Mouse (Mus musculus): ENCODE data around the gene P2ry14. TPM values are rescaled to one million over a fixed set of nuclear protein-coding genes. Genes with fewer than 3 reads are reported as not detected.
"Not testable (repeated sequence)": the region's sequence is repeated elsewhere in the genome, so short reads cannot be mapped to it uniquely, and the experiment has no call there.

P2ry14 gene
- polyA plus RNA-seq, 1 experiment from 2014 or later, result 2.3 TPM

DNA sequence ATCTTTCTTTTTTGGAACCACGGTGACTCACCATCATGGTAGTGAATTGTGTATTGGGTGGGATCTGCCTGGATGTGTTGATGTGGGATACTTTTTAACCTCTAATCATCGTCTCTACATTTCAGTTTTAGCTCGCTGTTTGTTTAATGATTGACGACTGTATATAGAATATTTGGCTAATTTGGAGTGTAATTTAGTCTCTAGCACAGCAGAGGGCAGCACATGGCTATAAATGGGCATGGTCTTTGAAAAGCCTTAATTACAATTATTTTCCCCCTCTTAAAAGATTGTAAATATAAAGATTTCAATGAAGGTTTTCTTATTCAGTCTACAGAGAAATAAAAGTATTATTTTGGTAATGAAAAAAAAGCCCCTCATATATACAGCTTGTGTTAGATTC lies 76.1 kb downstream of the P2ry14 start:
- Histone ChIP-seq H3K4me1 (ENCODE audit: control insufficient read depth, insufficient read depth, low read length) (peaks cover 9% of the 10 kb centered on the region; the same call in 1 of the 2 replicates), H3K9me3 (ENCODE audit: control insufficient read depth, low read length) (no peaks in the 10 kb centered on the region), H3K27ac (ENCODE audit: low read depth, low read length) (no peak overlapping the region), H3K4me2 (replicated peaks; ENCODE audit: low read depth, low read length) (no peak overlapping the region), H3K27me3 (ENCODE audit: control insufficient read depth, insufficient read depth, low read length) (no peaks in the 10 kb centered on the region), H3K4me3 (ENCODE audit: low read length) (no peak overlapping the region), H3K36me3 (ENCODE audit: control insufficient read depth, insufficient read depth, low read length) (no peaks in the 10 kb centered on the region), H3K9ac (ENCODE audit: low read depth, low read length) (no peak overlapping the region)
- ATAC-seq (ENCODE audit: low FRiP score, low TSS enrichment), result no peak
- 58% methylated on average over 4 of the region's 4 CpGs for WGBS

GRCm38 (mm10) chr3:59069071-59069470 lies 84.3 kb downstream of the P2ry14 start:
- WGBS, result 79% methylated on average over 1 of the region's 1 CpGs
- H3K4me3 ChIP-seq (ENCODE audit: low read length); H3K36me3 ChIP-seq (ENCODE audit: control insufficient read depth, insufficient read depth, low read length); ATAC-seq (ENCODE audit: low FRiP score, low TSS enrichment); H3K9me3 ChIP-seq (ENCODE audit: control insufficient read depth, low read length); H3K4me1 ChIP-seq (ENCODE audit: control insufficient read depth, insufficient read depth, low read length); H3K27ac ChIP-seq (ENCODE audit: low read depth, low read length); H3K27me3 ChIP-seq (ENCODE audit: control insufficient read depth, insufficient read depth, low read length); H3K4me2 ChIP-seq (replicated peaks; ENCODE audit: low read depth, low read length); H3K9ac ChIP-seq (ENCODE audit: low read depth, low read length): not testable (repeated sequence)

- no peaks in the 10 kb centered on the region for H3K36me3 ChIP-seq (ENCODE audit: control insufficient read depth, insufficient read depth, low read length)
- no peaks in the 10 kb centered on the region for H3K27me3 ChIP-seq (ENCODE audit: control insufficient read depth, insufficient read depth, low read length)
- WGBS, result 65% methylated on average over 8 of the region's 8 CpGs
- H3K4me1 ChIP-seq (ENCODE audit: control insufficient read depth, insufficient read depth, low read length), result no peaks in the 10 kb centered on the region
- no peak overlapping the region for H3K4me3 ChIP-seq (ENCODE audit: low read length)
- no peak for ATAC-seq (ENCODE audit: low FRiP score, low TSS enrichment)
- H3K27ac ChIP-seq (ENCODE audit: low read depth, low read length), result no peak overlapping the region
- no peaks in the 10 kb centered on the region for H3K9me3 ChIP-seq (ENCODE audit: control insufficient read depth, low read length)
- no peak overlapping the region for H3K9ac ChIP-seq (ENCODE audit: low read depth, low read length)
- H3K4me2 ChIP-seq (replicated peaks; ENCODE audit: low read depth, low read length), result no peak overlapping the region
These were observed 86.7 kb downstream of the P2ry14 start for GRCm38 (mm10) chr3:59066558-59067294.

DNA sequence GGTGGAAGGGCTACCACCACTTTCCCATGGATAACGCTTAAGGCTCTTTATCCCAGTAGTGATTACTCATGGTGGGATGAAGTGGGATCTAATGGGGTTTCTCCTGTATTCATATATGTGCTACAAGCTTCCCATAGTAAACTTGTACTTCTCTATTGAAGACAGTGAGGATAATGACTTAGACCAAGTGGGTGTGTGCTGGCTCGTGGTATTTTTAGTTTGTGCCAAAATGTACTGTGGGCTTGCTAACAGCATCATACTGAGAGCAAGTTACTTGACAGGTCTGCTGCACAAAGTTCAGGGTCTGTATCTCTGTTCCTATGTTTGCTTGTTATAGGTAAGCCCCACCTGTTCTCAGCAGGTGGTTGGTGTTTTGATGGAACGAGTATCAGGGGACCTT lies 87.5 kb downstream of the P2ry14 start:
- Histone ChIP-seq H3K9me3 (ENCODE audit: control insufficient read depth, low read length) (no peaks in the 10 kb centered on the region), H3K4me1 (ENCODE audit: control insufficient read depth, insufficient read depth, low read length) (no peaks in the 10 kb centered on the region), H3K27ac (ENCODE audit: low read depth, low read length) (no peak overlapping the region), H3K4me2 (replicated peaks; ENCODE audit: low read depth, low read length) (no peak overlapping the region), H3K9ac (ENCODE audit: low read depth, low read length) (no peak overlapping the region), H3K36me3 (ENCODE audit: control insufficient read depth, insufficient read depth, low read length) (no peaks in the 10 kb centered on the region), H3K27me3 (ENCODE audit: control insufficient read depth, insufficient read depth, low read length) (no peaks in the 10 kb centered on the region), H3K4me3 (ENCODE audit: low read length) (no peak overlapping the region)
- ATAC-seq (ENCODE audit: low FRiP score, low TSS enrichment), result no peak
- 82% methylated on average over 3 of the region's 3 CpGs for whole genome bisulfite sequencing

Other genes starting within 250 kb of the P2ry14 start
- gene Med12l, start 147.8 kb downstream of the P2ry14 start, polyA plus RNA-seq (2014; fragmentation: Nextera tagmentation; extraction: Ambion mirVana), result 2.2 and 4.1 TPM in 2 replicates
- gene Gpr171, start 51.8 kb downstream of the P2ry14 start, polyA plus RNA-seq (2014; fragmentation: Nextera tagmentation; extraction: Ambion mirVana), result 0.58 and 1.3 TPM in 2 replicates
- gene Gpr87, start 41.5 kb upstream of the P2ry14 start, polyA plus RNA-seq (2014; fragmentation: Nextera tagmentation; extraction: Ambion mirVana), result 0.34 TPM in 1 of 2 replicates, not detected in the other
- 0.14 and 0.62 TPM in 2 replicates for gene P2ry13, start 57.3 kb upstream of the P2ry14 start, polyA plus RNA-seq (2014; fragmentation: Nextera tagmentation; extraction: Ambion mirVana)
- 1.2 and 1.8 TPM in 2 replicates for gene P2ry12, start 109.3 kb upstream of the P2ry14 start, polyA plus RNA-seq (2014; fragmentation: Nextera tagmentation; extraction: Ambion mirVana)
- 3.0 and 4.4 TPM in 2 replicates for gene Igsf10, start 190.8 kb upstream of the P2ry14 start, polyA plus RNA-seq (2014; fragmentation: Nextera tagmentation; extraction: Ambion mirVana)

All from kidney, embryonic 14.5 days (tissue).